Mouse (Mus musculus) liver, embryonic 14 days (tissue): ENCODE data around the gene Nup43. TPM values are rescaled to one million over a fixed set of nuclear protein-coding genes. Genes with fewer than 3 reads are reported as not detected.

ENCODE experiments used
- polyA plus RNA-seq: library from polyadenylated mRNA; depleted of rRNA; stranded (reverse); fragments of >200 nt; gene quantifications from 2 replicates; pipeline ENCODE4 v1.2.3, GENCODE M21; 2012; rRNA removed

Nup43 gene
- 19.4 and 23.2 TPM in 2 replicates for polyA plus RNA-seq

GRCm38 (mm10) chr10:7667342-7667802 is at the start of gene Nup43:
Nup43 (plus strand) TSS chr10:7667503.

DNA sequence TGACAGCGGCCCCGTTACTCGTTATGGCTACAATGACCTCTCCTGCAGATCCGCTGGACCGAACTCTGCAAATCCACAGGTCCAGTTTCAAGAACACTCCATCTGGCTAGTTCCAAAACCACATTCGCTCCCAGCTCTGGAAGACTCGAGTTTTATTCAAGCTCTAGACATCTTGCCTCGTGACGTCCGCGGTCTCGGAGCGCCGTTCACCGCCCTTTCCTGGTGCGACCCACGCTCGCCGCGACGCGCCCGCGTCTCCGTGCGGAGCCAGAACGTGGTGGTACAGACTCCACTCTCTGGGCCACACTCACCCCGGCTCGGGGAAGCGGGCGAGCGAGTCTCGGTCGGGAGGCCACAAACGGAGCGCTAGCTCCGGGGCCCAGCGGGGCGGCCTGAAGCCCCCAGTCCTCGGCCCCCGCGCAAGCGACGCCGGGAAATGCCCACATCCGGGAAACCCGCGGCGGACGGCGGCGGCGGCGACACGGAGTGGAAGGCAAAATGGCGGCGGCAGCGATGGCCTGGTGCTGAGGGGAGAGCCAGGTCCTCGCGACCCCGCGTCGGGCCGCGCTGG is 13.5 kb downstream of the Nup43 start, which contains the start of the genes Pcmt1 and Lats1:
Gene Pcmt1, minus strand, starts transcription at position 406 of the 571 bp plus-strand sequence.
Gene Lats1, plus strand, starts transcription at position 484 of the 571 bp plus-strand sequence.

DNA sequence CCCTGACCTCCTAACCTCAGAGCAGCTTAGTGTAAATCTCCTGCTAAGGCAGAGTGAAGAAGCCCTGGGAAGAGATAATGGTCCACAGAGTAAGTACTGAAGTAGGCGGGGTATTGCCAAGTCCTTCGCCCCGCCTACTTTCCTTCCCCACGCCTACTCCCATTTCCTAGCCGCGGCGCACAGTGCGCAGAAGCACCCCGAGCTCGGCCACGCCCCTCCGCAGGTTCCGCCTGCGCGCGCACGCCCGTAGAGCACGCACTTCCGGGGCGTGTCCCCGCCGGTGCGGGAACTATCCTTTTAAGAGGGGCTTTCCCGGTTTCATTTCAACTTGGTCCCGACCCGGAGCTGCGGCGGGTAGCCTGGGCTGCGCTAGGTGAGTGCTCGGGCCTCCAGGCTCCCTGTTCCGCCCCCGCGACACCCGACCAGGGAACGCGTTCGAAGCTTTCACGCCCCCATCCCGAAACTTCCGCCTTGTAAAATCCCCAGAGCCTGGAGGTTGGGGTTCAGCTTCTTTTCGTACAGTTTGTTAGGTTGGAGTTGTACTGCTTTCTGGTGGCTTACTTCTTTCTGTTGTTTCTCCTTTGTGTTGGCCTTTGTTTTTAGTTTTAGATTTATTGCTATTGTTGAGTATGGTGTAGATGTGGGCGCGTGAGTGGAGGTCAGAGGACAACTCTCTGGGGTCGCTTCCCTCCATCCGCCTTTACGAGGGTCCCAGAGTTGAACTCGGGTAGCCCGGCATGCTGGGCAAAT is 58.6 kb downstream of the Nup43 start, which contains the start of gene Katna1:
Gene Katna1, plus strand, starts transcription at position 250 of the 750 bp plus-strand sequence.

Other genes starting within 250 kb of the Nup43 start
- gene Ulbp1, start 193.9 kb upstream of the Nup43 start, polyA plus RNA-seq: 1.2 and 1.5 TPM in 2 replicates
- 0.25 and 0.31 TPM in 2 replicates for gene Lrp11, start 77.7 kb upstream of the Nup43 start, polyA plus RNA-seq
- gene Pcmt1, start 13.6 kb downstream of the Nup43 start, polyA plus RNA-seq: 43.2 and 48.9 TPM in 2 replicates
- gene Lats1, start 13.7 kb downstream of the Nup43 start, polyA plus RNA-seq: 4.8 and 5.6 TPM in 2 replicates
- 7.6 and 8.2 TPM in 2 replicates for gene Katna1, start 58.5 kb downstream of the Nup43 start, polyA plus RNA-seq
- 13.1 and 14.9 TPM in 2 replicates for gene Ginm1, start 125.3 kb downstream of the Nup43 start, polyA plus RNA-seq
- gene Ppil4, start 125.4 kb downstream of the Nup43 start, polyA plus RNA-seq: 10.6 and 11.6 TPM in 2 replicates
- 0.16 and 0.29 TPM in 2 replicates for gene Zc3h12d, start 165.0 kb downstream of the Nup43 start, polyA plus RNA-seq